ENCODE assay signal across 35 mouse cellular contexts in genomic region chr9:83865165-83865564, GRCm38 (mm10). TPM values are rescaled to one million over a fixed set of nuclear protein-coding genes. Genes with fewer than 3 reads are reported as not detected.
DNase-seq lines count a peak whose midpoint lies in the region; ATAC-seq and TF ChIP-seq lines count a peak whose summit lies in the region.
"Had no signal": no experiment of that assay in that cellular context is flagged by ENCODE, and none has a peak within 500 bp of the region (broad histone marks: within the 10 kb centered on the region; RNA-seq: fewer than 3 reads in every experiment).

No protein-coding gene starts in this region.

- no peak for TF ChIP-seq RAD21 in MEL (IDR thresholded peaks at IDR 0.05; ENCODE audit: low read depth, low read length)

- H3K27ac ChIP-seq in MEL (ENCODE audit: control insufficient read depth, low read depth, low read length) = peak overlapping the region; percentile 56
- peak overlapping the region; percentile 21; the same call in 1 of the 2 replicates for H3K27ac ChIP-seq in liver, embryonic 13.5 days
- H3K27ac ChIP-seq: embryonic facial prominence, embryonic 10.5 days; embryonic facial prominence, embryonic 15.5 days; gastrocnemius, adult 2 months; hindbrain, embryonic 15.5 days; layer of hippocampus, adult 2 months; limb, embryonic 10.5 days; limb, embryonic 15.5 days; lung, embryonic 15.5 days; midbrain, embryonic 12.5 days; neural tube, embryonic 12.5 days had no signal

- no peaks in the 10 kb centered on the region for H3K79me2 ChIP-seq in MEL (ENCODE audit: control insufficient read depth, insufficient read depth, low read length, poor library complexity)

- H3K4me1 ChIP-seq in MEL (ENCODE audit: control insufficient read depth in 1 of 2, insufficient read depth in 2 of 2, low read length in 2 of 2) = peaks cover 8 to 11% of the 10 kb centered on the region in 2 experiments
- H3K4me1 ChIP-seq in liver, embryonic 13.5 days (replicated peaks) = peaks cover 23% of the 10 kb centered on the region
- H3K4me1 ChIP-seq: embryonic facial prominence, embryonic 10.5 days; embryonic facial prominence, embryonic 15.5 days; hindbrain, embryonic 15.5 days; limb, embryonic 10.5 days; limb, embryonic 15.5 days; lung, embryonic 15.5 days; midbrain, embryonic 12.5 days; neural tube, embryonic 12.5 days had no signal

- peaks cover 7 to 15% of the 10 kb centered on the region in 2 experiments for H3K36me3 ChIP-seq in MEL (ENCODE audit: control insufficient read depth in 1 of 2, insufficient read depth in 2 of 2, low read length in 2 of 2)
- H3K36me3 ChIP-seq in liver, embryonic 13.5 days = peaks cover 70% of the 10 kb centered on the region
- H3K36me3 ChIP-seq: hindbrain, embryonic 15.5 days had no signal

- H3K9ac ChIP-seq in MEL (ENCODE audit: control insufficient read depth, low read depth, low read length, poor library complexity, severe bottlenecking) = no peak overlapping the region
- H3K9ac ChIP-seq in liver, embryonic 13.5 days = no peak overlapping the region
- H3K9ac ChIP-seq: embryonic facial prominence, embryonic 15.5 days; heart, embryonic 12.5 days; hindbrain, embryonic 15.5 days; limb, embryonic 15.5 days; lung, embryonic 15.5 days; neural tube, embryonic 12.5 days had no signal

- H3K27me3 ChIP-seq in MEL (ENCODE audit: control insufficient read depth in 1 of 2, insufficient read depth in 2 of 2, low read length in 2 of 2) = no peaks in the 10 kb centered on the region
- no peaks in the 10 kb centered on the region for H3K27me3 ChIP-seq in liver, embryonic 13.5 days
- H3K27me3 ChIP-seq: embryonic facial prominence, embryonic 15.5 days; heart, embryonic 12.5 days; hindbrain, embryonic 15.5 days; limb, embryonic 15.5 days; lung, embryonic 15.5 days; midbrain, embryonic 12.5 days; neural tube, embryonic 12.5 days had no signal

- TF ChIP-seq CTCF in MEL (IDR thresholded peaks at IDR 0.05 in 2 of 3, conservative IDR thresholded peaks at IDR 0.05 in 1 of 3; ENCODE audit: control insufficient read depth in 1 of 3, insufficient read depth in 1 of 3, low read depth in 2 of 3, low read length in 3 of 3, poor library complexity in 1 of 3, severe bottlenecking in 1 of 3) = no peak

- H3K4me2 ChIP-seq in liver, embryonic 13.5 days = peak overlapping the region; percentile 43
- H3K4me2 ChIP-seq: embryonic facial prominence, embryonic 15.5 days; heart, embryonic 12.5 days; hindbrain, embryonic 15.5 days; limb, embryonic 15.5 days; lung, embryonic 15.5 days; midbrain, embryonic 12.5 days; neural tube, embryonic 12.5 days had no signal

- 43% methylated on average over 4 of the region's 4 CpGs for WGBS in liver, embryonic 13.5 days (ENCODE audit: insufficient replicate concordance)

- peak; percentile 93 for ATAC-seq in erythroblast, adult 5-6 weeks (replicated peaks; ENCODE audit: low FRiP score, poor library complexity, severe bottlenecking)
- peak; percentile 98 for ATAC-seq in liver, embryonic 13.5 days (ENCODE audit: low read depth)
- ATAC-seq in megakaryocyte progenitor cell, adult 5-6 weeks (replicated peaks; ENCODE audit: poor library complexity) = peak; percentile 81
- ATAC-seq: forebrain, embryonic 14.5 days; inflammation-experienced regulatory T-cells, adult 6 months had no signal

- no peak overlapping the region for H3K4me3 ChIP-seq in MEL (ENCODE audit: control insufficient read depth in 1 of 2, insufficient read depth in 1 of 2, low read depth in 2 of 2, low read length in 2 of 2)
- H3K4me3 ChIP-seq in liver, embryonic 13.5 days (replicated peaks) = no peak overlapping the region
- H3K4me3 ChIP-seq: embryonic facial prominence, embryonic 10.5 days; embryonic facial prominence, embryonic 15.5 days; gastrocnemius, adult 2 months; heart, embryonic 12.5 days; hindbrain, embryonic 15.5 days; layer of hippocampus, adult 2 months; limb, embryonic 10.5 days; limb, embryonic 15.5 days; lung, embryonic 15.5 days; midbrain, embryonic 12.5 days; myocyte; neural tube, embryonic 12.5 days had no signal

- no peak for TF ChIP-seq POLR2A in MEL (IDR thresholded peaks at IDR 0.05; ENCODE audit: control insufficient read depth in 1 of 2, insufficient read depth in 1 of 2, low read depth in 1 of 2, low read length in 2 of 2, poor library complexity in 1 of 2)

- DNase-seq in MEL (ENCODE audit: low read depth, low spot score) = peak; percentile 69
- DNase-seq in liver, embryonic 13.5 days = peak; percentile 45
- DNase-seq in spleen, postnatal 36 days (ENCODE audit: low spot score in 2 of 2) = no peak
- DNase-seq in cerebellum, adult 9-11 months = no peak
- no peak for DNase-seq in left cerebral cortex, postnatal 10 days (ENCODE audit: extremely low spot score in 1 of 2, low spot score in 2 of 2)
- DNase-seq: adrenal gland, postnatal 25 days; cerebellum, adult 2 months; cerebellum, postnatal 25 days; gastrocnemius, adult 2 months; gastrocnemius, postnatal 36 days; heart, adult 18-20 months; heart, postnatal 10 days; kidney, adult 18-20 months; kidney, postnatal 36 days; layer of hippocampus, postnatal 36 days; right cerebral cortex, postnatal 4 days had no signal

- TF ChIP-seq EP300 in MEL (IDR thresholded peaks at IDR 0.05; ENCODE audit: low read depth in 1 of 2, low read length in 2 of 2) = peak; percentile 54 to 62; a peak in 3 of 4 replicates

- H3K9me3 ChIP-seq in MEL (replicated peaks; ENCODE audit: insufficient read depth, low read length) = no peaks in the 10 kb centered on the region
- H3K9me3 ChIP-seq in liver, embryonic 13.5 days (replicated peaks) = no peaks in the 10 kb centered on the region
- H3K9me3 ChIP-seq: embryonic facial prominence, embryonic 10.5 days; embryonic facial prominence, embryonic 15.5 days; G1E; heart, embryonic 12.5 days; hindbrain, embryonic 15.5 days; limb, embryonic 10.5 days; limb, embryonic 15.5 days; lung, embryonic 15.5 days; midbrain, embryonic 12.5 days; neural tube, embryonic 12.5 days had no signal

- intact Hi-C loops in left cerebral cortex, postnatal 10 days (cut with DNase I) = no loop called here

TF ChIP-seq in MEL, 35 proteins besides CTCF, POLR2A, EP300 and RAD21:
- TF ChIP-seq E2F4 (IDR thresholded peaks at IDR 0.05; ENCODE audit: borderline replicate concordance, low read depth, low read length) (no peak), MXI1 (IDR thresholded peaks at IDR 0.05; ENCODE audit: low read depth, low read length) (peak; percentile 59), GATA1 (IDR thresholded peaks at IDR 0.05; ENCODE audit: low read depth, low read length) (peak; percentile 89), HCFC1 (IDR thresholded peaks at IDR 0.05; ENCODE audit: low read depth, low read length) (0 out of 2 replicates have a peak, but pooled peaks have one; percentile 22), SIN3A (IDR thresholded peaks at IDR 0.05; ENCODE audit: low read length) (peak; percentile 60), MAZ (IDR thresholded peaks at IDR 0.05; ENCODE audit: low read depth, low read length) (no peak), ZC3H11A (IDR thresholded peaks at IDR 0.05; ENCODE audit: low read depth, low read length) (no peak), ETS1 (IDR thresholded peaks at IDR 0.05; ENCODE audit: low read depth, low read length) (peak; percentile 62), MEF2A (IDR thresholded peaks at IDR 0.05; ENCODE audit: extremely low read depth, insufficient replicate concordance, low read depth, low read length, poor library complexity, severe bottlenecking) (peak; percentile 51; the same call in 1 of the 2 replicates), RCOR1 (IDR thresholded peaks at IDR 0.05; ENCODE audit: low read depth, low read length) (peak; percentile 49; the same call in 1 of the 2 replicates), TCF12 (IDR thresholded peaks at IDR 0.05; ENCODE audit: low read depth, low read length) (peak; percentile 48; the same call in 1 of the 2 replicates), BHLHE40 (IDR thresholded peaks at IDR 0.05; ENCODE audit: borderline replicate concordance, low read depth, low read length) (peak; percentile 42; the same call in 1 of the 2 replicates)

RNA-seq across cellular contexts. Expression of gene Ttk, which starts 30.7 kb away (rescaled TPM):
- total RNA-seq in MEL (2012; rRNA removed) = 18.5 and 20.5 TPM in 2 replicates
- polyA plus RNA-seq in MEL (2012; ENCODE audit: insufficient read depth in 1 of 2, insufficient read length in 2 of 2, low read depth in 1 of 2, low replicate concordance in 2 of 2, missing spikeins in 1 of 2) = 10 to 100 TPM in 1 of 2 experiments, not detected in 1; 16.0 TPM
- total RNA-seq in erythroblast, adult 5-6 weeks (2015; ENCODE audit: low replicate concordance) = 7.9 and 15.0 TPM in 2 replicates
- total RNA-seq in erythroblast, adult 5-6 weeks (2017; ENCODE audit: low replicate concordance) = 8.2 and 15.1 TPM in 2 replicates
- polyA plus RNA-seq in liver, embryonic 13.5 days (2015; fragmentation: Nextera tagmentation; extraction: Ambion mirVana) = 20.2 and 26.1 TPM in 2 replicates
- total RNA-seq in megakaryocyte progenitor cell, adult 5-6 weeks (2015) = 34.9 and 36.0 TPM in 2 replicates
- 52.1 and 56.1 TPM in 2 replicates for total RNA-seq in megakaryocyte progenitor cell, adult 5-6 weeks (2017)
- 1 to 10 TPM; 1.2 to 1.6 TPM for total RNA-seq in left cerebral cortex, postnatal 10 days (2021)

RNA-seq across cellular contexts. Expression of gene Elovl4, which starts 59.1 kb away (rescaled TPM):
- total RNA-seq in MEL (2012; rRNA removed) = not detected in 2 replicates
- not detected for polyA plus RNA-seq in MEL (2012; ENCODE audit: insufficient read depth in 1 of 2, insufficient read length in 2 of 2, low read depth in 1 of 2, low replicate concordance in 2 of 2, missing spikeins in 1 of 2)
- not detected in 2 replicates for total RNA-seq in erythroblast, adult 5-6 weeks (2015; ENCODE audit: low replicate concordance)
- not detected in 2 replicates for total RNA-seq in erythroblast, adult 5-6 weeks (2017; ENCODE audit: low replicate concordance)
- 0.35 and 0.53 TPM in 2 replicates for polyA plus RNA-seq in liver, embryonic 13.5 days (2015; fragmentation: Nextera tagmentation; extraction: Ambion mirVana)
- total RNA-seq in megakaryocyte progenitor cell, adult 5-6 weeks (2015) = not detected in 2 replicates
- total RNA-seq in megakaryocyte progenitor cell, adult 5-6 weeks (2017) = not detected in 2 replicates
- total RNA-seq in left cerebral cortex, postnatal 10 days (2021) = 10 to 100 TPM; 93.5 to 97.4 TPM
- total RNA-seq: G1E; hematopoietic stem cell, adult 5-6 weeks; megakaryocyte, adult 5-6 weeks had no signal
- polyA plus RNA-seq: G1E; spleen, adult 2 months had no signal

RNA-seq across cellular contexts. Expression of gene Bckdhb, which starts 59.8 kb away (rescaled TPM):
- total RNA-seq in MEL (2012; rRNA removed) = 15.9 and 18.2 TPM in 2 replicates
- 10 to 100 TPM in 1 of 2 experiments, not detected in 1; 26.6 TPM for polyA plus RNA-seq in MEL (2012; ENCODE audit: insufficient read depth in 1 of 2, insufficient read length in 2 of 2, low read depth in 1 of 2, low replicate concordance in 2 of 2, missing spikeins in 1 of 2)
- total RNA-seq in erythroblast, adult 5-6 weeks (2015; ENCODE audit: low replicate concordance) = 1.0 and 5.0 TPM in 2 replicates
- total RNA-seq in erythroblast, adult 5-6 weeks (2017; ENCODE audit: low replicate concordance) = 8.4 and 12.6 TPM in 2 replicates
- 21.9 and 27.8 TPM in 2 replicates for polyA plus RNA-seq in liver, embryonic 13.5 days (2015; fragmentation: Nextera tagmentation; extraction: Ambion mirVana)
- 25.7 and 34.8 TPM in 2 replicates for total RNA-seq in megakaryocyte progenitor cell, adult 5-6 weeks (2015)
- 20.5 and 22.3 TPM in 2 replicates for total RNA-seq in megakaryocyte progenitor cell, adult 5-6 weeks (2017)
- 10 to 100 TPM; 29.8 to 34.7 TPM for total RNA-seq in left cerebral cortex, postnatal 10 days (2021)

Comparison
In these comparisons a context has a peak if more than half of its experiments do, and no peak if none do; other contexts are left out.
1. DNase-seq: peak in MEL (single experiment) and liver, embryonic 13.5 days (single experiment); none in spleen, postnatal 36 days (0 of 2), cerebellum, adult 9-11 months (single experiment) and left cerebral cortex, postnatal 10 days (0 of 2).
2. RNA of gene Elovl4, which starts 59.1 kb away (total RNA-seq): 93.5 to 97.4 TPM in left cerebral cortex, postnatal 10 days; not detected in MEL, not detected in erythroblast, adult 5-6 weeks and not detected in megakaryocyte progenitor cell, adult 5-6 weeks; every median in the first group is over 10 times any median in the second.
3. Peak in every context shown above with its lines, with median percentiles within 50 percentile points of each other: ATAC-seq.